Mouse (Mus musculus): ENCODE results near the gene Rhox3h. TPM values are rescaled to one million over a fixed set of nuclear protein-coding genes. Genes with fewer than 3 reads are reported as not detected.

Rhox3h gene
- polyA plus RNA-seq, 1 experiment from 2014 or later: not detected

Other genes with a start within 250 kb of the Rhox3h start
- 0.40 and 0.68 TPM in 2 replicates for gene Rhox4b, start 236.3 kb downstream of the Rhox3h start, polyA plus RNA-seq (2014; fragmentation: Nextera tagmentation; extraction: Ambion mirVana)
- 0.73 TPM in 1 of 2 replicates, not detected in the other for gene Rhox2c, start 215.1 kb downstream of the Rhox3h start, polyA plus RNA-seq (2014; fragmentation: Nextera tagmentation; extraction: Ambion mirVana)
- 0.22 TPM in 1 of 2 replicates, not detected in the other for gene Rhox3c, start 210.2 kb downstream of the Rhox3h start, polyA plus RNA-seq (2014; fragmentation: Nextera tagmentation; extraction: Ambion mirVana)
- not detected in 2 replicates for gene Rhox4c, start 188.4 kb downstream of the Rhox3h start, polyA plus RNA-seq (2014; fragmentation: Nextera tagmentation; extraction: Ambion mirVana)
- not detected in 2 replicates for gene Rhox2d, start 175.3 kb downstream of the Rhox3h start, polyA plus RNA-seq (2014; fragmentation: Nextera tagmentation; extraction: Ambion mirVana)
- gene Rhox4d, start 154.4 kb downstream of the Rhox3h start, polyA plus RNA-seq (2014; fragmentation: Nextera tagmentation; extraction: Ambion mirVana): not detected in 2 replicates
- gene Rhox2e, start 138.3 kb downstream of the Rhox3h start, polyA plus RNA-seq (2014; fragmentation: Nextera tagmentation; extraction: Ambion mirVana): 0.22 TPM in 1 of 2 replicates, not detected in the other
- gene Rhox3e, start 126.7 kb downstream of the Rhox3h start, polyA plus RNA-seq (2014; fragmentation: Nextera tagmentation; extraction: Ambion mirVana): not detected in 2 replicates
- gene Rhox4e, start 111.4 kb downstream of the Rhox3h start, polyA plus RNA-seq (2014; fragmentation: Nextera tagmentation; extraction: Ambion mirVana): not detected in 2 replicates
- gene Rhox2f, start 97.4 kb downstream of the Rhox3h start, polyA plus RNA-seq (2014; fragmentation: Nextera tagmentation; extraction: Ambion mirVana): not detected in 2 replicates
- not detected in 2 replicates for gene Rhox3f, start 87.8 kb downstream of the Rhox3h start, polyA plus RNA-seq (2014; fragmentation: Nextera tagmentation; extraction: Ambion mirVana)
- gene Rhox4f, start 61.1 kb downstream of the Rhox3h start, polyA plus RNA-seq (2014; fragmentation: Nextera tagmentation; extraction: Ambion mirVana): not detected in 2 replicates
- gene Rhox3g, start 40.2 kb downstream of the Rhox3h start, polyA plus RNA-seq (2014; fragmentation: Nextera tagmentation; extraction: Ambion mirVana): not detected in 2 replicates
- gene Rhox2g, start 25.3 kb downstream of the Rhox3h start, polyA plus RNA-seq (2014; fragmentation: Nextera tagmentation; extraction: Ambion mirVana): not detected in 2 replicates
- gene Rhox4g, start 17.4 kb downstream of the Rhox3h start, polyA plus RNA-seq (2014; fragmentation: Nextera tagmentation; extraction: Ambion mirVana): not detected in 2 replicates
- gene Rhox2h, start 4.5 kb upstream of the Rhox3h start, polyA plus RNA-seq (2014; fragmentation: Nextera tagmentation; extraction: Ambion mirVana): not detected in 2 replicates
- 0.63 and 1.7 TPM in 2 replicates for gene Rhox5, start 136.1 kb upstream of the Rhox3h start, polyA plus RNA-seq (2014; fragmentation: Nextera tagmentation; extraction: Ambion mirVana)
- 0.33 and 0.41 TPM in 2 replicates for gene Rhox6, start 158.1 kb upstream of the Rhox3h start, polyA plus RNA-seq (2014; fragmentation: Nextera tagmentation; extraction: Ambion mirVana)
- not detected in 2 replicates for gene Rhox7a, start 162.9 kb upstream of the Rhox3h start, polyA plus RNA-seq (2014; fragmentation: Nextera tagmentation; extraction: Ambion mirVana)
- gene Rhox8, start 210.2 kb upstream of the Rhox3h start, polyA plus RNA-seq (2014; fragmentation: Nextera tagmentation; extraction: Ambion mirVana): not detected in 2 replicates
- gene Rhox7b, start 228.5 kb upstream of the Rhox3h start, polyA plus RNA-seq (2014; fragmentation: Nextera tagmentation; extraction: Ambion mirVana): not detected in 2 replicates
- gene Rhox9, start 233.0 kb upstream of the Rhox3h start, polyA plus RNA-seq (2014; fragmentation: Nextera tagmentation; extraction: Ambion mirVana): not detected in 2 replicates

Measured in embryonic facial prominence, embryonic 14.5 days (tissue).